Mouse (Mus musculus) embryonic stem cell, embryonic (primary cell): ENCODE results near the gene a.

Source experiments
- CTCF ChIA-PET, 4 experiments: fragments of 300-600 bp in 2 of 4; fragments of 350-600 bp in 2 of 4; sonication (Branson Sonifier 250); formaldehyde crosslinking; loops; one replicate each; lab custom pipeline; 2022; ENCODE audit warnings: inconsistent platforms in 2 of 4; lab: Charles Lee
- POLR2A ChIA-PET, 4 experiments: fragments of 300-600 bp in 2 of 4; fragments of 350-600 bp in 2 of 4; sonication (Branson Sonifier 250); formaldehyde crosslinking; loops; one replicate each; lab custom pipeline; 2022; ENCODE audit warnings: antibody characterized with exemption in 4 of 4, inconsistent platforms in 1 of 4; lab: Charles Lee

a gene

GRCm38 (mm10) chr2:155090909-155091742 is 299.9 kb downstream of the a start:
- CTCF ChIA-PET, result interaction anchor here in 3 of 4 experiments (0.6 to 1.9 kb wide), 4 partner anchors 8 to 294 kb away, joined by 3 to 10 read pairs (median 5); no protein-coding TSS in a partner anchor
- POLR2A ChIA-PET, result interaction anchor here in 3 of 4 experiments (0.5 to 2.2 kb wide), 17 partner anchors 9 to 478 kb away, joined by 3 to 13 read pairs (median 4); partner anchors contain the start of genes Ahcy (in 3 of the 3), Eif2s2 (in 1 of the 3), Itch (in 1 of the 3) and Zfp341 (in 1 of the 3)

GRCm38 (mm10) chr2:155091743-155092075 is 300.5 kb downstream of the a start:
- CTCF ChIA-PET, result interaction anchor here in 2 of 4 experiments (1.2 to 1.9 kb wide), 2 partner anchors 9 kb away, joined by 3 to 5 read pairs; no protein-coding TSS in a partner anchor
- POLR2A ChIA-PET, result interaction anchor here in 3 of 4 experiments (1.0 to 2.2 kb wide), 8 partner anchors 9 to 42 kb away, joined by 3 to 13 read pairs (median 7); partner anchors contain the start of genes Ahcy (in 3 of the 3) and Itch (in 1 of the 3)

- POLR2A ChIA-PET, result interaction anchor here in 2 of 4 experiments (0.8 to 1.0 kb wide), 2 partner anchors 19 kb away, joined by 3 read pairs; partner anchors contain the start of gene Ahcy (in 2 of the 2)
- CTCF ChIA-PET, result interaction anchor here in 1 of 4 experiments (0.6 kb wide), 1 partner anchor 402 kb away, joined by 3 read pairs; no protein-coding TSS in a partner anchor
Measured at GRCm38 (mm10) chr2:155093418-155093817, 302.2 kb downstream of the a start.

GRCm38 (mm10) chr2:155098720-155099380 is 307.6 kb downstream of the a start:
- ChIA-PET POLR2A (interaction anchor here in 3 of 4 experiments (1.6 to 2.8 kb wide), 3 partner anchors 17 to 25 kb away, joined by 6 to 10 read pairs (median 9); partner anchors contain the start of gene Ahcy (in 2 of the 3)), CTCF (no interaction called here)

- POLR2A ChIA-PET, result interaction anchor here in 3 of 4 experiments (0.6 to 2.8 kb wide), 6 partner anchors 12 to 25 kb away, joined by 3 to 10 read pairs (median 7); partner anchors contain the start of gene Ahcy (in 2 of the 3)
- CTCF ChIA-PET, result interaction anchor here in 2 of 4 experiments (0.6 kb wide), 2 partner anchors 9 to 187 kb away, joined by 3 to 10 read pairs; no protein-coding TSS in a partner anchor
Measured at GRCm38 (mm10) chr2:155099421-155099820, 308.2 kb downstream of the a start.

- POLR2A ChIA-PET, result interaction anchor here in 3 of 4 experiments (0.5 to 2.8 kb wide), 9 partner anchors 13 to 407 kb away, joined by 3 to 11 read pairs (median 6); partner anchors contain the start of genes Ahcy (in 2 of the 3) and Itch (in 2 of the 3)
- CTCF ChIA-PET, result interaction anchor here in 2 of 4 experiments (0.6 kb wide), 2 partner anchors 9 to 188 kb away, joined by 3 to 10 read pairs; no protein-coding TSS in a partner anchor
Measured at GRCm38 (mm10) chr2:155099994-155100795, 309.0 kb downstream of the a start.
